Mouse (Mus musculus): ENCODE measurements around the gene Hykk.

Hykk gene

GRCm38 (mm10) chr9:54980674-54981073 is 63.6 kb downstream of the Hykk start, which contains the start of gene Chrna5:
Chrna5 (plus strand) TSS chr9:54980880.
- intact Hi-C loops (cut with DNase I) = no loop called here

- intact Hi-C loops (cut with DNase I) = no loop called here
Measured at GRCm38 (mm10) chr9:54981291-54982191, 64.5 kb downstream of the Hykk start.

- intact Hi-C loops (cut with DNase I) = no loop called here
Measured at GRCm38 (mm10) chr9:54982401-54982800, 65.3 kb downstream of the Hykk start.

GRCm38 (mm10) chr9:54990362-54990761 is 73.3 kb downstream of the Hykk start:
- intact Hi-C loops (cut with DNase I) = no loop called here

- intact Hi-C loops (cut with DNase I) = no loop called here
Measured at GRCm38 (mm10) chr9:54994381-54994780, 77.3 kb downstream of the Hykk start.

GRCm38 (mm10) chr9:54995645-54996044 is 78.6 kb downstream of the Hykk start:
- intact Hi-C loops (cut with DNase I) = no loop called here

Data from adrenal gland (tissue).